Mouse (Mus musculus) lung, embryonic 16.5 days (tissue): ENCODE results near the gene S100a3. TPM values are rescaled to one million over a fixed set of nuclear protein-coding genes. Genes with fewer than 3 reads are reported as not detected.

Experiments
- ATAC-seq: fragments of 200-750 bp; cut with Nextera tagmentation; 2 replicates; pipeline ENCODE4 v1.8.0; 2017; ENCODE audit warnings: low read depth, mild to moderate bottlenecking, moderate library complexity
- H3K27ac ChIP-seq: fragments of 300-500 bp; sonication (generic); 2 replicates; pipeline ENCODE4 v1.5.1; 2014; ENCODE audit warnings: mild to moderate bottlenecking, control low read depth, low read length
- H3K27me3 ChIP-seq: fragments of 300-500 bp; sonication (generic); 2 replicates; pipeline ENCODE4 v1.6.1; 2014; ENCODE audit warnings: low read depth, low read length, mixed read lengths; ENCODE audit not compliant: control insufficient read depth, insufficient read depth
- H3K36me3 ChIP-seq: fragments of 300-500 bp; sonication (generic); 2 replicates; pipeline ENCODE4 v1.6.1; 2014; ENCODE audit warnings: low read length; ENCODE audit not compliant: control insufficient read depth, insufficient read depth
- H3K4me1 ChIP-seq: fragments of 300-500 bp; sonication (generic); replicated peaks from 2 replicates; pipeline ENCODE4 v1.6.1; 2014; ENCODE audit warnings: low read length, mixed read lengths; ENCODE audit not compliant: control insufficient read depth, insufficient read depth
- H3K4me2 ChIP-seq: fragments of 300-500 bp; sonication (generic); 2 replicates; pipeline ENCODE4 v1.6.1; 2014; ENCODE audit warnings: low read depth, low read length, control low read depth
- H3K4me3 ChIP-seq: fragments of 300-500 bp; sonication (generic); 2 replicates; pipeline ENCODE4 v1.5.1; 2014; ENCODE audit warnings: mild to moderate bottlenecking, low read length, control low read depth
- H3K9ac ChIP-seq: fragments of 300-500 bp; sonication (generic); 2 replicates; pipeline ENCODE4 v1.6.1; 2014; ENCODE audit warnings: low read length, control low read depth
- H3K9me3 ChIP-seq: fragments of 300-500 bp; sonication (generic); 2 replicates; pipeline ENCODE4 v1.6.1; 2016; ENCODE audit warnings: low read length; ENCODE audit not compliant: control insufficient read depth
- WGBS: fragments of 180-500 bp; shearing (Covaris S2); extraction: QIAGEN DNeasy Blood & Tissue Kit; methylation state at CpG from one replicate; pipeline ENCODE4 v1.1.7; 2014; 5-methylcytosine and 5-hydroxymethylcytosine counted together
- polyA plus RNA-seq: library from polyadenylated mRNA; unstranded; fragments of >200 nt; fragmentation: Nextera tagmentation; extraction: Ambion mirVana; gene quantifications from 2 replicates; pipeline ENCODE4 v1.2.1, GENCODE M21; 2015

Gene S100a3
- polyA plus RNA-seq, 1 experiment from 2014 or later = 0.25 TPM

DNA sequence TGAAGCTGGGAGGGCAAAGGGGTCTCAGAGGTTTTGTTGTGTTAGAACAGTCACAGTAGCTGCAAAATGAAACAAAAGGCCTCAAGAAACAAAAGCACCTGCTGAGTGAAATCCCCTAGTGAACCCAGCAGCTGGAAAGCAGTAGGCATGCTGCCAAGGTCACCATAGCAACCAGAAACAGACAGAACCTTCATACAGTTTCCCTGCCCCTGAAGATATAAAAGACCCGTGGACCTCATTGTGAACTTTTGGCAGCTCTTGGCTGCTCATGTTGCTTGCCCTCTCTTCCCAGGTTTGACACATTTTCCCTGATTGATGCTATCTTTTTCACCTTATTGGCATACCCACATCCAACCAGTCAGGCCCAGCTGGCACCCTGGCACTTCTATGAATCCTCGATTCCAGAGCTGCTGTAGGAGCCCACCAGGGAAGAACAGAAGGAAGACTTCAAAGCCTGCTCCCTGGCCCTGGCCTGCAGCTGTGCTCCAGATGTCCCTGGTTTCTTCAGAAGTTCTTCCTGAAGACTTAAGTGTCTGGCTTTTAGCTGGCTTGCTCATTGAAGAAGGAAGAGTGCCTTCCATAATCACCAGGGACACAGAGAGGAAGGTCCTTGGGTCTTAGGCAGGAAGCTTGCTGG is 63.2 kb downstream of the S100a3 start:
- Histone ChIP-seq H3K36me3 (no peaks in the 10 kb centered on the region), H3K4me1 (peaks cover 4% of the 10 kb centered on the region), H3K27me3 (no peaks in the 10 kb centered on the region), H3K4me3 (no peak overlapping the region), H3K27ac (no peak overlapping the region; the same call in 1 of the 2 replicates), H3K9me3 (no peaks in the 10 kb centered on the region), H3K9ac (no peak overlapping the region), H3K4me2 (no peak overlapping the region)
- 11% methylated on average over 2 of the region's 2 CpGs for WGBS
- ATAC-seq = peak; percentile 47

DNA sequence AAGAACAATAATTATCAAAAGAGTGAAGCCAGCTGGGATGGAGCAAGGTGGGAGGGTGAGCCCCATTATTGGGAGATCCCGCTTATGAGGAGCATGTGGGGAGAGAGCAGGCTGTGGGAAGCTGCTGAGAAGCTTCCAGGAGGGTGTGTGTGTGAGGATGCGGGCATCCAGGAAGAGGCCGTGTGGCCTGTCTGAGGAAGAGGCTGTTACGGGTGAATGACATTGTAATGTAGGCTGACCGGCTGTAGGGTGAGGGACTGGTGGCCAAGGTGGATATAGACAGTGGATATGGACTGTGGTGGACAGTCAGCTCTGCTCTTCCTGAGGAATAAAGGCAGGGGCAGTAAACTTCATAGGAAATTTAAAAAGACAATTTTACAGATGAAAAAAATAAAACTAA is 65.1 kb downstream of the S100a3 start:
- H3K4me1 ChIP-seq = peaks cover 4% of the 10 kb centered on the region
- no peak overlapping the region for H3K4me2 ChIP-seq
- no peak overlapping the region; the same call in 1 of the 2 replicates for H3K27ac ChIP-seq
- no peaks in the 10 kb centered on the region for H3K36me3 ChIP-seq
- H3K27me3 ChIP-seq = no peaks in the 10 kb centered on the region
- 69% methylated on average over 5 of the region's 5 CpGs for WGBS
- H3K9ac ChIP-seq = no peak overlapping the region
- no peak for ATAC-seq
- H3K9me3 ChIP-seq = no peaks in the 10 kb centered on the region
- H3K4me3 ChIP-seq = no peak overlapping the region

DNA sequence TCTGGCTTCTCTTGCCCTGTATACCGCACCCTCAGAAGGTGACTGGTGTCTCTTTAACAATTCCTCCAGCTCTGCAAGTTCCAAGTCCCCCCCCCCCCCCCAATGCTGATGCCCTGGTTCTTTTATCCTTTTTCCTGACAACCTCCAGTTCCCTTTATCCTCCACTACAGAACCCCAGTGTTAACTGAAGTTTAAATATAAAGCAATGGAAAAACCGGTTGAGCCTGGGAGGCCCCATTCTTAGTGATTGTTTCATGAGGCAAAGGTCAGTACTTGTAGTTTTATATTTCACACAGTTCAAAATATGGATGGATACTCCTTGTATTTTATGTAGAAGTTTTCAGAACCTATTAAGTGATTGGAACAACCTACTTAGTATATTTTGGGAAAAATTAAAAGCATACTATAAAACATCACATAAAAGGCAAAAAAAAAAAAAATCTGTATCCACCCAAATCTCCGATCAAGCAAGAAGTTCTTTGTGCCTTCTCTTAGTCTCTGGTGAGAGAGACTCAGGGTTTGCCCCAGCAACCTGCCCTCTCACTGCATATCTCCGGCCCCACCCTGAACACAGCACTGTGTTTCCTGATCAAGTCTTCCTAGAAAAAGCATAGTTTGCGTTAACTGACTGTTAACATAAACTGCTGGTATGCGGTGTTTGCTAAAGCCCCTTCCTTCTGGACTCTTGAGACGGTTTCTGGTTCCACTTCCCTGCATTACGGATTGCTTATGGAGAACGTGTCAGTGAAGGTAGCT is 66.1 kb downstream of the S100a3 start:
- Histone ChIP-seq H3K4me3 (no peak overlapping the region), H3K27ac (peak overlapping the region; percentile 72), H3K4me2 (no peak overlapping the region), H3K27me3 (no peaks in the 10 kb centered on the region), H3K4me1 (peaks cover 4% of the 10 kb centered on the region), H3K9ac (no peak overlapping the region), H3K9me3 (no peaks in the 10 kb centered on the region), H3K36me3 (no peaks in the 10 kb centered on the region)
- ATAC-seq = peak; percentile 51; the same call in 1 of the 2 replicates
- WGBS = 30% methylated on average over 9 of the region's 9 CpGs

DNA sequence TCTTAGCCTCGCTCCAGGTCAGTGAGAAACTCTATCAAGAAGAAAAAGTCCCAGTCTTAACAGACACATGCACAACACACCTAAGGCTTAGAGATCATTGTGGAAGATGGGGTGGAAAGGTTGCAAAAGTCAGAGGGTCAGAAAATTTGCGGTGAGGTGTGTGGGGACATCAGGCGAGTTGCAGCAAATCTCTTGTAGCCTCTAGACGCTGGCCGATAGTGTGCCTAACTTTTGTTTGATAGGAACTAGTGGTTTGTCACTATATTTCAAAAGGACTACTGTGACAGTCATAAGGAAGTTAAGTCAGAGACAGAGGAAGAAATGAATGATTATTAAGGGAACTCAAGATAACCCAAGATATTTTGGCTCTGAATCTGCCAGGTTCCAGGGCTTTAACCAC is 67.0 kb downstream of the S100a3 start:
- H3K9ac ChIP-seq = no peak overlapping the region
- no peak for ATAC-seq
- peak overlapping the region; percentile 72 for H3K27ac ChIP-seq
- no peaks in the 10 kb centered on the region for H3K9me3 ChIP-seq
- H3K27me3 ChIP-seq = no peaks in the 10 kb centered on the region
- no peak overlapping the region for H3K4me3 ChIP-seq
- WGBS = 80% methylated on average over 5 of the region's 5 CpGs
- H3K36me3 ChIP-seq = no peaks in the 10 kb centered on the region
- H3K4me2 ChIP-seq = no peak overlapping the region
- peaks cover 4% of the 10 kb centered on the region for H3K4me1 ChIP-seq

DNA sequence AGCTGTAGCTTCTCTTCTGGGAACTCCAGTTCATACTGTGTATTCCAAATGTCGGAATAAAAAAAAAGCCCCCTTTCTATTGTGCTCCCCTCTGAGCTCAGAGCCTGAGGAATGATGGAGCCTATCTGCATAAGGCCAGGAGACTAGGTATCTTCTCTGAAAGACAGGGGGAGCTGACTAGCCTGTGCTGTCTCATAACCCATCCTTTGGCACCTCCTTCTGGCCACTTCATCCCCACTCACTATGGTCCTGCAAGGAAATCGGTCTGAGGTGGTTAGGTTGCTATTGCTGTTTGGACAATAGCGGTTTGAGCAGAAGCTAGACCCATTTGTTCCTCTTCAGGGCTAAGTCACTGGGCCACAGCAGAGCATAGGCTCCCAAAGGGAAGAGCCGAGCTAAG is 67.4 kb downstream of the S100a3 start:
- H3K9me3 ChIP-seq = no peaks in the 10 kb centered on the region
- WGBS = 54% methylated on average over 4 of the region's 4 CpGs
- no peak overlapping the region for H3K9ac ChIP-seq
- no peak for ATAC-seq
- no peak overlapping the region for H3K4me2 ChIP-seq
- no peak overlapping the region for H3K27ac ChIP-seq
- H3K4me1 ChIP-seq = peaks cover 4% of the 10 kb centered on the region
- no peak overlapping the region for H3K4me3 ChIP-seq
- H3K27me3 ChIP-seq = no peaks in the 10 kb centered on the region
- H3K36me3 ChIP-seq = no peaks in the 10 kb centered on the region

DNA sequence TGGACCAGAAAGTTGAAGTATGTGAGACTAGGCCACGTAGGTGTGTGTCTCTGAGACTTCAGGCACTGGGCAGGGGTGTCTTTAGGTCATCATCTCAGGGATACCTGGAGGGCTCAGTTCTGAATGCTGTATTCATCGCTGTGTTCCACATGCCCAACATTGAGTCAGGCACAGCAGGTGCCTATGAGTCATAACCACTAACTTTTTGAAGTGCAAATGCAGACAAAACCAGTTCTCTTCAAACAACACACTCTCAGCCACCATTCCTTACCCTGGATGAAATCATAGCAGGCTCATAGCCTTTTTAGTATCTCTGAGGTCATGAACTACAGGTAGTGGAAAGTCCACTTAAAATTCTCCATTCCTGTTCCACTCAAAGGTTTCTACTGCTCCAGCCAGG is 68.9 kb downstream of the S100a3 start:
- Histone ChIP-seq H3K9me3 (no peaks in the 10 kb centered on the region), H3K4me1 (no peaks in the 10 kb centered on the region; the same call in 1 of the 2 replicates), H3K27me3 (no peaks in the 10 kb centered on the region), H3K27ac (no peak overlapping the region), H3K4me2 (no peak overlapping the region), H3K9ac (no peak overlapping the region), H3K36me3 (no peaks in the 10 kb centered on the region), H3K4me3 (no peak overlapping the region)
- ATAC-seq = no peak
- 61% methylated on average over 2 of the region's 2 CpGs for WGBS

DNA sequence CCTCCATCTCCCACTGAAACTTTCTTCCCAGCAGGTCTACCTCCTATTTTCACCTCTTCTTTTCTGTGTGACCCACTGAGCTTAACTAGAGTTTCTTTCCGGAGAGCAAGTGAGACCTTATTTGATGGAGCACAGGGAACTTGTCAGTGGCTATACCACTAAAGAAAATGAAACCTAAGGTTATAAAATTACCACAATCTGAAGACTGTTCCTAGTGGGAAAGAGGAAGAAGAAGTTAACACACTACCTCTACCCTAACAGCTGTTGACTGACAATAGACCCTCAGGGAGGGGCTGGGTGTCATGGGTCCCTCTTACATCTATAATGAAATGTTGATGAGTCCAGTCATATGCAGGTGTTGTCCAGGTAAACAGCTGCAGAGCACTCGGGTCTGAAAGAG is 71.6 kb downstream of the S100a3 start:
- no peak for ATAC-seq
- Histone ChIP-seq H3K9me3 (no peaks in the 10 kb centered on the region), H3K4me3 (no peak overlapping the region), H3K9ac (no peak overlapping the region), H3K4me1 (no peaks in the 10 kb centered on the region), H3K27me3 (no peaks in the 10 kb centered on the region), H3K4me2 (no peak overlapping the region), H3K27ac (no peak overlapping the region), H3K36me3 (no peaks in the 10 kb centered on the region)
- WGBS = 70% methylated on average over 2 of the region's 2 CpGs

DNA sequence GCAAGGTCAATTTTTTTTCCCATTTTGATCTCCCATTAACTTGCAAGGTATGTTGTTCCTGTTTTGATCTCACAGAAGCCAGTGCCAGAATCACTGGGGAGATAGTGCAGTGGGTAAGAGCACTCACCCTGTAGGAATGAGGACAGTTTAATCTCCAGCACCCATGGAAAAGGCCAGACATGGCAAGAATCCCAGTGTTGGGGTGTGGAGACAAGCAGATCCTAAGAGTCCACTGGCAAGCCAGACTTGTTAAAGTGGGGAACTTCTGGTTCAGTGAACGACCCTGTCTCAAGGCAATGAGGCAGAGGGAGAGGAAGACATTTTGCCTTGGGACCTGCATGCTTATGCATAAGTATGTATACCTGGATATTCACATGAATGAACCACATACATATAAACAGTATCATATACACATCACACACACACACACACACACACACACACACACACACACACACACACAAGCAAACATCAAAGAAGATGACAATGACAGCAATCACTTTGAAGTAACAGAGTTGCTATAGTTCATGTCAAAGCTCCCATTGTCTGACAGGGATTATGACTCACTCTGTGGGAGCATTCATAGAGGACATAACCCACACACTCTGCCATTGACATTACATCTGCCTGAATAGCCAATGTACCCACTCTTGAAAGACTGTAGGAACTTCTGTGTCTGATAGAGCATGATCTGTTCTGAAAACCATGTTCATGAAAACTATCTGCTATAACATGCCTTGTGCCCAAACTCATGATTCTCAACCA is 78.3 kb downstream of the S100a3 start:
- no peak for ATAC-seq
- no peak overlapping the region for H3K27ac ChIP-seq

DNA sequence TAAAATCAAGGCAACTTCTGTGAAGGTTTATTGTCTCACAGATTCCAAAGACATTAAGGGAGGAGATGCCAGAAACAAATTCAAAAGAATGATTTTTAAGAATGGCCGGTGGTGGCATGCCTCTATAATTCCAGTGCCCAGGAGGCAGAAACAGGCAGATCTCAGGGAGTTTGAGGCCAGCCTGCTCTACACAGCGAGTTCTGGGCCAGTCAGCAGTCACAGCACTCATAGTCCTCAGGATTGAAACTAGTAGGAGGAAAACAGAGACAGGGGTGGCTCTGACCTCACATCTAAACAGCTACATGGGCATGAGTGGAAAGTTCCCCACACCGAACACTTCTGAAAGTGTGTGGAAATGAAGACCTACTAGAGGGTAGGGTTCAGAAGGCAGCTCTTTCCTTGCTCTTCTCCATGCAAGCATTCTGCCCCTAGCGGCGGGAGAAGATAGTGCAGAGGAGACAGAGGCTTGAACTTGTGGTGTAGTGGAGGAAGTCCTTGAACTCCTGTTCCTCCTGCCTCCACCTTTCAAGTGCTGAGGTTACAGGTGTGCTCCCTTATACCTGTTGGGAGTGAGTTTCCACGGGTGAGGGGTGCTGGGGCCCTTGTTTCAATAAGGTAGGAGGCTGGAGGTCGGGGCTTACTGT is 79.3 kb downstream of the S100a3 start:
- Histone ChIP-seq H3K27ac (no peak overlapping the region), H3K27me3 (no peaks in the 10 kb centered on the region), H3K4me3 (no peak overlapping the region), H3K4me1 (no peaks in the 10 kb centered on the region), H3K4me2 (no peak overlapping the region), H3K9me3 (no peaks in the 10 kb centered on the region), H3K9ac (no peak overlapping the region), H3K36me3 (no peaks in the 10 kb centered on the region)
- 51% methylated on average over 7 of the region's 7 CpGs for WGBS
- no peak for ATAC-seq

More for the DNA sequence above, 78.3 kb downstream of the S100a3 start:
- H3K9me3 ChIP-seq = no peaks in the 10 kb centered on the region
- no peaks in the 10 kb centered on the region for H3K27me3 ChIP-seq
- no peak overlapping the region for H3K4me2 ChIP-seq
- WGBS = 50% methylated on average over 1 of the region's 1 CpGs
- no peaks in the 10 kb centered on the region for H3K4me1 ChIP-seq
- H3K36me3 ChIP-seq = no peaks in the 10 kb centered on the region
- H3K4me3 ChIP-seq = no peak overlapping the region
- H3K9ac ChIP-seq = no peak overlapping the region
